Mouse (Mus musculus) gastrocnemius, postnatal 36 days (tissue): ENCODE data around the gene Entpd3. TPM values are rescaled to one million over a fixed set of nuclear protein-coding genes. Genes with fewer than 3 reads are reported as not detected.
A peak's percentile ranks its signal among the peaks of the same experiment; 100 is the strongest.

ENCODE experiments used
- DNase-seq, 2 experiments: peaks; one replicate each; pipeline ENCODE4 v3.0.0; 2022
- intact Hi-C: fragments of 180-260 bp; cut with DNase I; formaldehyde crosslinking; loops from one replicate; pipeline ENCODE4 v1.15.1; 2025
- long read RNA-seq, 2 experiments: library from polyadenylated mRNA; stranded (forward); transcript quantifications; one replicate each; pipeline ENCODE4 v2.0.0; 2021
- total RNA-seq, 2 experiments: library from RNA; stranded (reverse); gene quantifications; 2 replicates each; pipeline ENCODE4 v1.2.3; 2021

The Entpd3 gene
- not detected for total RNA-seq
- long read RNA-seq, experiment 1: 0 reads
- long read RNA-seq, experiment 2: 0 reads

GRCm38 (mm10) chr9:120539662-120540251 lies at the start of gene Entpd3:
Gene Entpd3 (plus strand): TSS chr9:120539818.
- DNase-seq: no peak
- intact Hi-C loops: no loop called here

DNA sequence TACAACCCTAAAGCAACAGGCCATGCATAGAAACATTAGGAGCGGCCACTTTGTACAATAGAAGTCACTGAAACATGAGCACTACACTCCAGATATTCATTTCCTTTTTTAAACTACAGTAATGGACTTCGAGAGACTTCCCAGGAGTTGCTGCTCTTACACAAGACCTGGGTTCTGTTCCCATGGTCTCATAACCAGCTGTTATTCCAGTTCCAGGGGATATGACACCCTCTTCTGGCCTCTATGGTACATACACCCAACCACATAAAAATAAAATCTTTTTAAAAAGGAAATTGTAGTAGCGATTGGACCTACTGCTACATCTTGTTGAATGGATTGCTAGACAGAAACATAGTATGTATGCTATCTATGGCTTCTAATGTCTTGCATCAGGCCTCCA lies 48.1 kb upstream of the Entpd3 start:
- DNase-seq: no peak
- intact Hi-C loops: loop anchor here (5.0 kb wide), 1 partner anchor 364 kb away; the partner anchor contains the start of gene Rpsa

DNA sequence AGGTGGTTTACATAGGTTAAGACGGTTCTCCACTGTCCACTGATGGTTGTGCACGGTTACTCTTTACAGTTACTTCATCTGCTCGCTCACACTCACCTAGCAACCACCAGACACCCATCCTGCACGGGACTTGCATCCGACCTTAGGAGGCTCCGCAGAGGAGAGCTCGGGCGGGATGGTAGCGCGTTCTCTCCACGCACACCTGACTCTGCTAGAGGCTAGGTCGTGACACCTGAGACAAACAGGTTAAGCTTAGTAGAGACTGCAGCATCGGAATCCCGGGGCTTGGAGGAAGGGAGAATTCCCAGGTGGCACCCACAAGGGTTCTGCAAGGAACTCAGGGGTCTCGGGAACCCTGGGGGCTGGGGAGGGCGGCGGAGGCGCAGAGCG lies 47.6 kb upstream of the Entpd3 start, which contains the start of gene Eif1b:
Gene Eif1b, plus strand, starts transcription at position 223 of the 390 bp plus-strand sequence.
- no peak for DNase-seq
- intact Hi-C loops: loop anchor here (5.0 kb wide), 1 partner anchor 365 kb away; the partner anchor contains the start of gene Rpsa

- intact Hi-C loops: loop anchor here (5.0 kb wide), 1 partner anchor 365 kb away; the partner anchor contains the start of gene Rpsa
- DNase-seq: peak; percentile 71 to 75
Observed at GRCm38 (mm10) chr9:120492400-120493351, 46.9 kb upstream of the Entpd3 start.

- no peak for DNase-seq
- intact Hi-C loops: loop anchor here (5.0 kb wide), 1 partner anchor 366 kb away; the partner anchor contains the start of gene Rpsa
Observed at GRCm38 (mm10) chr9:120493781-120494180, 45.8 kb upstream of the Entpd3 start.

DNA sequence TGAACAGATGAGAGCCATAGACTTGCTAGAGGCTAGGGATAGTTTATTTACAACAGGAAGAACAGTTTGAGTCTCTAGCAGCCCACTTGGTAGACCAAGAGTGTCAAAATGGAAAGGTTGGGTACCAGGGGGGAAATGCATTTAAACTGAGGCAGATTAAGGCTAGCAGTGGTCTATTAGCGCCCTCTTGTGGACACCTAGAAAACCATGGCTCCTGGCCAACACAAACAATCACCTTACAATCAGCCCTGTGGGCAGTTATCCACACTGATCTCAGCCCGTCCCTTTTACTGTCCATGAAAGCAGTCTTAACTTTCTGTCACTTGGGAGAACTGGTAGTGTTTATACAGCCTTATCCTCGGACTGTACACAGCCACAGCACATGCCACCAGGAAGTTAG lies 42.9 kb upstream of the Entpd3 start:
- intact Hi-C loops: loop anchor here (1.0 kb wide), 1 partner anchor 62 kb away; no protein-coding TSS in a partner anchor
- peak; percentile 45 to 49 for DNase-seq

DNA sequence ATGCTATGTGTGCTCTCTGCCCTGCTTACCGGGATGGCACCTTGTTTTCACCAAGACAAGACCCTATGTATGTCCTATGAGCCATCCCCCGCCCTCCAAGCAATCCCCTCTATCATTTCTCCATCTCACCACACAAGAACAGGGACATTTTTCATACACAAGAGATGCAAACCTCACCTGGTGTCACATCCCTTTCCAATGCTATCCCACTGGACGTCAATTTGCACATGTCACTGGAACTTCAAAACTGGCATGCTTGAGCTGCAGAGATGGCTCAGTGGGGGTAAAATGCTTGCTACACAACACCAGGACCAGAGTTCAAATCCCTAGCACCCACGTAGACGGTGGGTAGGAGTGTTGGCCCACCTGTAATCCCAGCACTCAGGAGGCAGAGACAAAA lies 41.6 kb upstream of the Entpd3 start:
- intact Hi-C loops: no loop called here
- DNase-seq: no peak

DNA sequence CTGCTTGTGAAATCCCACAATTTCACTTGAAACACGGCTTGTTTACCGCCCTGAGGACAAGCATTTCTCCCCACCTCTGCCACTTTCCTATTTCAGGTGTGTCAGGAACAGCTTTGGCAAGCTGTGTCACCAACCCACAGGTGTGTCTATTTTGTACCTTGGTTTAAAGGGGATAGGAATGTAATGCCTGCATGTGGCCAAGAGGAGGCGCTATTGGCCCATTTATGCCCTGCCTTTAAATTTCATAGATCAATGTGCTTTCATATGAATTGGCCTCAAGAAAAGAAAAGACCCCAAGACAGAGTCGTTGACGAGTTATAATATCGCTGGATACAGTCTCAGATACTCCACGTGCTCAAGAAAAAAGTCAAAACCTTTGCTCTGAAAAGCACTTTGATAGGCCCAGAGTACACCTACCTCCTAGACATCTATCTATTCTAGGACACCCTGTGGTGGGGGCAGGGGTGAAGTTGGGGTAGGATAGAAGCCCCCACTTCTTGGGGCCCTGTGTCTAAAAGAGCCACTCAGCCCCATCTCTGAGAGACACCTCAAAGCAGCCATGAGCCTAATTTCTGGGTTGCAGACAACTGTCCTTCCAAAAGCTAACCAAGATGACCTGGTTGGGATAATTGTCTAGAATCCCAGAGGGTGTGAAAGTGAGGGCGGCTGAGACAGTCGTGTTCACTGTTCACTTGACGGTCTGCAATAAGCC lies 38.3 kb upstream of the Entpd3 start:
- intact Hi-C loops: loop anchor here (5.0 kb wide), 2 partner anchors 66 to 86 kb away; no protein-coding TSS in a partner anchor

GRCm38 (mm10) chr9:120502013-120502412 lies 37.6 kb upstream of the Entpd3 start:
- peak; percentile 30 to 37 for DNase-seq
- intact Hi-C loops: loop anchor here (5.0 kb wide), 2 partner anchors 65 to 85 kb away; no protein-coding TSS in a partner anchor

More for the DNA sequence above, 38.3 kb upstream of the Entpd3 start:
- no peak for DNase-seq

DNA sequence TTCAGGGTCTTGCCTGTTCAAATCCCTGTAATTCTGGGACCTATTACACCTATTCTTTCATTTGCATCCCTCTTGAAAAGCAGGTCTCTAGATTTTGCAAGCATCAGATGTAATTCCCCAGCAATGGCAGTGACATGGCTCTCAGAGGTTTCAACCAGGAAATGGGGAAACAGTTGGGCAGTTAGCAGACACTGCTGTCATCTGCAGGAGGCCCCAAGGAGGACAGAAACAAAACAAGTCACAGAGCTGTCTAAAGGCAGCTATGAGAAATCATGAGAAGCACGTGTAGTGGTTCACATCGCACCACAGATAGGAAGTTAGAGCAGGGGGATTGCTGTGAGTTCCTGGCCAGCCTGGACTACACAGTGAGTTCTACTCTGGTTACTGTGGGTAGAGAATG lies 35.2 kb upstream of the Entpd3 start:
- no peak for DNase-seq
- intact Hi-C loops: loop anchor here (5.0 kb wide), 2 partner anchors 63 to 83 kb away; no protein-coding TSS in a partner anchor

- intact Hi-C loops: no loop called here
Observed at GRCm38 (mm10) chr9:120511781-120512180, 27.8 kb upstream of the Entpd3 start.

GRCm38 (mm10) chr9:120516720-120517119 lies 22.9 kb upstream of the Entpd3 start:
- intact Hi-C loops: no loop called here
- DNase-seq: no peak

More at GRCm38 (mm10) chr9:120511781-120512180, 27.8 kb upstream of the Entpd3 start:
- no peak for DNase-seq

- DNase-seq: no peak
- intact Hi-C loops: no loop called here
Observed at GRCm38 (mm10) chr9:120518946-120519345, 20.7 kb upstream of the Entpd3 start.

- DNase-seq: no peak
- intact Hi-C loops: no loop called here
Observed at GRCm38 (mm10) chr9:120519469-120520125, 20.0 kb upstream of the Entpd3 start.

DNA sequence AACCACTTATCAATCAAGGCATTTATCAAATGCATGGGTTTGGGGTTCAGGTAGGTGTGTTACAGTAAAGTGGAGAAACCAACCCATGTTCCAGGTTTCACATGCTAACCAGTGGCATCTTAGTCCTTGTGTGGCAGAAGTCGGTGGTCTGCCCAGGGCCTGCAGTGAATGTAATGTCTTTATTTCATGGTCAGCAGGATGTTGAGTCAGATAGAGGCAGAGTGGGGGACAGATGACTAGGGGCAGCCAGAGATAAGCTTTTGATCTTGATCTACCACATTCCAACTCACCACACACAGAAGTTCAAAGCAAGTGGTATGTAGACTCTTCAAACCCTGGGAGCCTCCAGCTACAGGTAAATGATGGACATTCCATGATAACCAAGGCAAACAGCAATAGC lies 18.5 kb upstream of the Entpd3 start:
- DNase-seq: no peak
- intact Hi-C loops: no loop called here

DNA sequence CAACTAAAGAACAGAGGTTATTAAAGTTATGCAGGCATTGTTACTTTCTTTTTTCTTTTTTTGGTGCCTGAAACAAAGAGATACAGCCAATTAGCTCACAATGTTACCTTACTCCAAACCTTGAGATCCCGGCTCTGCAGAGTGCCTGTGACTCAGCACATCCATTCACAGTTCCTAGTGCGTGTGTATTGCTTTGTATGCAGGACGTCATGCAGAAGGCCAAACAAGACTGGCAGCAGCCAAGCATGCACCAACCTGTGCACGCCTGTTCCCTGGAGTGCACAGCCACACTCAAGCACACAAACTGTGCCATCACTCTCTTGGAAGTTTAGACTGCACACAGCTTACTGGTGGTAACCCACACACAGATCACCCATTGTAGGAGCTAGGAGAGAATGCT lies 12.3 kb upstream of the Entpd3 start:
- no peak for DNase-seq
- intact Hi-C loops: no loop called here

DNA sequence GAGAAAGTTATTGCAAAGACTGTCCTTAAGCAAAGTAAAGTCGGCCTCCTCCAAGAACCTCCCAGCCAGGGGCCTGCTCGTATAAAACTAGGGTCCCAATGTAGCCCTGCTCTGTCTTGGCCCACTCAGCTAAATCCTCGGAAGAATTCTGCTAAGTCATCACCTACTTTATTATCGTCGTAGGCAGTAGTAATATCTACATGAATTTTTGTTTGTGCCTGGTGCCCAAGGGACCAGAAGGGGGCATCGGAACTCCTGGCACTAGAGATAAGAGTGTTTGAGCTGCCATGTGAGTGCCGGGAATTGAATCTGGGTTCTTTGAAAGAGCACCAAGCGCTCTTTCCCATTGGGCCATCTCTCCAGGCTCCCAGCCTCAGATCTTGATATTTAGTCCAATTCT lies 11.7 kb upstream of the Entpd3 start:
- intact Hi-C loops: no loop called here
- no peak for DNase-seq

GRCm38 (mm10) chr9:120528815-120529510 lies 10.7 kb upstream of the Entpd3 start:
- no peak for DNase-seq
- intact Hi-C loops: no loop called here

DNA sequence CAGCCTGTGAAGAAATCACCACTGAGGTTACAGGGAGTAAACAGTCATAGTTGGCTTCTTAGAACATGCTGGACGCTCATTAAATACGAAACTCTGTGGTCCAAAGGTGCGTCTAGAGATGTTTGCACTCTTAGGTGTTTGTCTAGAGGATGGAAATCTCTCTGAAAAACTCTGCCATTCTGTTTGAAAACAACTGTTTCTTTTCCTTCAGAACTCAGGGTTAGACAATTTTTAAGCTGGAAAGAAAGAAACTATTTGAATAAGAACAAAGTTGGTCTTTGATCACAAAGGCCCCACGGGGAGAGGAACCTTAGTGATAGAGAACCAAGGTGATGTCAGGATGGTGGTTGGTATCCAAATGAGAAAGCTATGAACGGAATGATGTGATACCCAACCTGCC lies 9.1 kb upstream of the Entpd3 start:
- no peak for DNase-seq
- intact Hi-C loops: no loop called here
